Mouse (Mus musculus) lung, embryonic 15.5 days (tissue): ENCODE data around the gene Ncmap. TPM values are rescaled to one million over a fixed set of nuclear protein-coding genes. Genes with fewer than 3 reads are reported as not detected.

Experiments used
- ATAC-seq: fragments of 200-750 bp; cut with Nextera tagmentation; 2 replicates; pipeline ENCODE4 v1.8.0; 2017; ENCODE audit warnings: moderate number of reproducible peaks, borderline replicate concordance; ENCODE audit not compliant: low FRiP score, low TSS enrichment; ENCODE audit errors: extremely low read depth
- H3K27ac ChIP-seq: fragments of 300-500 bp; sonication (generic); 2 replicates; pipeline ENCODE4 v1.5.1; 2015; ENCODE audit warnings: moderate library complexity, mild to moderate bottlenecking, inconsistent platforms
- H3K27me3 ChIP-seq: fragments of 300-500 bp; sonication (generic); 2 replicates; pipeline ENCODE4 v1.6.1; 2015; ENCODE audit warnings: inconsistent platforms
- H3K36me3 ChIP-seq: fragments of 300-500 bp; sonication (generic); 2 replicates; pipeline ENCODE4 v1.6.1; 2015; ENCODE audit warnings: inconsistent platforms
- H3K4me1 ChIP-seq: fragments of 300-500 bp; sonication (generic); 2 replicates; pipeline ENCODE4 v1.6.1; 2015; ENCODE audit warnings: inconsistent platforms
- H3K4me2 ChIP-seq: fragments of 300-500 bp; sonication (generic); 2 replicates; pipeline ENCODE4 v1.6.1; 2015; ENCODE audit warnings: inconsistent platforms, mild to moderate bottlenecking, moderate library complexity
- H3K4me3 ChIP-seq: fragments of 300-500 bp; sonication (generic); 2 replicates; pipeline ENCODE4 v1.5.1; 2015; ENCODE audit warnings: mild to moderate bottlenecking, inconsistent platforms
- H3K9ac ChIP-seq: fragments of 300-500 bp; sonication (generic); 2 replicates; pipeline ENCODE4 v1.6.1; 2015; ENCODE audit warnings: inconsistent platforms
- H3K9me3 ChIP-seq: fragments of 300-500 bp; sonication (generic); 2 replicates; pipeline ENCODE4 v1.6.1; 2016; ENCODE audit warnings: inconsistent platforms
- WGBS: fragments of 180-500 bp; shearing (Covaris S2); methylation state at CpG from one replicate; pipeline ENCODE4 v1.1.7; 2015; 5-methylcytosine and 5-hydroxymethylcytosine counted together
- polyA plus RNA-seq: library from polyadenylated mRNA; unstranded; fragments of >200 nt; fragmentation: Nextera tagmentation; extraction: Ambion mirVana; gene quantifications from 2 replicates; pipeline ENCODE4 v1.2.1, GENCODE M21; 2015

The Ncmap gene
- 5.6 and 7.0 TPM in 2 replicates for polyA plus RNA-seq

DNA sequence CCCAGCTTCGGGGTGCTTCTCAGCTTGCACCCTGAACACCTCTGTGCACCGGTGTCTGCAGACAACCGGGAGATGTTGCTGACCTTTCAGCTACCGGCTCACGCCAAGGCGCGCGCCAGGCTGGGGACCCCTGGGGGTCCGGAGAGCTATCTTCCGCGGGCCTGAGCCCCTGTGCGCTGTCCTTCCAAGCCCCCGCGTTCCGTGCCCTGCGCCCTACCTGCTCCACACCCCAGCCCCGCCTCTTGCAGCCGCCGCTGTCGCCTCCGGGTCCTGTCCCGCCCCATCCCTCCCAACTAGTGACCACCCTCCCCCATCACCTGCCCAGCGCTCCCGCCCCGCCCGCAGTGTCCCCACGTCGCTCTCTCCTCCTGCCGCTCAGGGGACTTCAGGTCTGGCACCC lies at the start of gene Ncmap:
TSS of gene Ncmap (minus strand) at position 237 of the 400 bp plus-strand sequence.
- Histone ChIP-seq H3K4me1 (peaks cover 13% of the 10 kb centered on the region; the same call in 1 of the 2 replicates), H3K4me3 (peak within 1 kb of the TSS; percentile 39), H3K36me3 (no peaks in the 10 kb centered on the region), H3K9me3 (no peaks in the 10 kb centered on the region), H3K9ac (peak within 1 kb of the TSS; percentile 32), H3K27ac (no peak within 1 kb of the TSS), H3K27me3 (peaks cover 34% of the 10 kb centered on the region), H3K4me2 (peak within 1 kb of the TSS; percentile 79)
- no peak for ATAC-seq
- under 1% methylated on average over 29 of the region's 29 CpGs for WGBS

DNA sequence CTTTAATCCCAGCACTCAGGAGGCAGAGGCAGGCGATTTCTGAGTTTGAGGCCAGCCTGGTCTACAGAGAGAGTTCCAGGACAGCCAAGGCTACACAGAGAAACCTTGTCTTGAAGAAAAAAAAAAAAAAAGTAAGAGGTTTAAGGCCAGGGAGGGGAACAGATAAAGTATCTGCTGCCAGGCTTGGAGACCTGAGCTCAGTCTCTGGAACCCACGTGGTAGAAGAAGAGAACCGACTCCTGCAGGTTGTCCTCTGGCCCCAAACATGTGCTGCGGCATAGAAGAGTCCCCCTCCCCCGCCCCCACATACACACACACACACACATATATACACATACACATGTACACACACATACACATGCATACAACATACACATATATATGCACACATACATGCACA lies 44.4 kb upstream of the Ncmap start:
- no peaks in the 10 kb centered on the region for H3K27me3 ChIP-seq
- WGBS = 80% methylated on average over 5 of the region's 5 CpGs
- H3K4me1 ChIP-seq = no peaks in the 10 kb centered on the region; the same call in 1 of the 2 replicates
- H3K9me3 ChIP-seq = no peaks in the 10 kb centered on the region
- no peak overlapping the region for H3K9ac ChIP-seq
- no peak overlapping the region for H3K27ac ChIP-seq
- H3K36me3 ChIP-seq = no peaks in the 10 kb centered on the region
- H3K4me3 ChIP-seq = no peak overlapping the region
- H3K4me2 ChIP-seq = no peak overlapping the region
- no peak for ATAC-seq

DNA sequence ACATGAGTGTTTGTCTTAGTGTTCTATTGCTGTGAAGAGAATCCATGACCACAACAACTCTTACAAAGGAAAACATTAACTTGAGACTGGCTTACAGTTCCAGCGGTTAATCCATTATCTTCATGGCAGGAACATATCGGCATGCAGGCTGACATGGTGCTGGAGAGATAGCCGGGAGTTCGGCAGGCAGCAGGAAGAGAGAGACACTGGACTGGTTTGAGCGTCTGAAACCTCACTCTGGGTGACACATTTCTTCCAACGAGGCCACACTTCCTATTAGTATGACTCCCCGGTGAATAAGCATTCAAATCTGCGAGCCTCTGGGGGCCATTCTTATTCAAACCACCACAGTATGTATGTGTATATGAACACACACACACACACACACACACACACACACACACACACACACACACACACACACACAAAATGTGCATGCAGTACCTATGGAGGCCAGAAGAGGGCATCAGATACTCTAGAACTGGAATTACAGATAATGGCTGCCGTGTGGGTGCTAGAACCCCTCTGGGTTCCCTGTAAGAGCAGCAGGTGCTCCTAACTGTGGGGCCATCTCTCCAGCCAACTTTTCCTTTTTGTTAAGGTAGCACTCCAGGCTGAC lies 42.0 kb upstream of the Ncmap start:
- no peaks in the 10 kb centered on the region for H3K9me3 ChIP-seq
- no peaks in the 10 kb centered on the region for H3K36me3 ChIP-seq
- WGBS = 34% methylated on average over 9 of the region's 9 CpGs
- no peak overlapping the region for H3K4me3 ChIP-seq
- peak overlapping the region; percentile 41 for H3K27ac ChIP-seq
- H3K9ac ChIP-seq = no peak overlapping the region
- H3K4me2 ChIP-seq = no peak overlapping the region
- H3K4me1 ChIP-seq = peaks cover 3% of the 10 kb centered on the region; the same call in 1 of the 2 replicates
- ATAC-seq = no peak
- H3K27me3 ChIP-seq = no peaks in the 10 kb centered on the region

DNA sequence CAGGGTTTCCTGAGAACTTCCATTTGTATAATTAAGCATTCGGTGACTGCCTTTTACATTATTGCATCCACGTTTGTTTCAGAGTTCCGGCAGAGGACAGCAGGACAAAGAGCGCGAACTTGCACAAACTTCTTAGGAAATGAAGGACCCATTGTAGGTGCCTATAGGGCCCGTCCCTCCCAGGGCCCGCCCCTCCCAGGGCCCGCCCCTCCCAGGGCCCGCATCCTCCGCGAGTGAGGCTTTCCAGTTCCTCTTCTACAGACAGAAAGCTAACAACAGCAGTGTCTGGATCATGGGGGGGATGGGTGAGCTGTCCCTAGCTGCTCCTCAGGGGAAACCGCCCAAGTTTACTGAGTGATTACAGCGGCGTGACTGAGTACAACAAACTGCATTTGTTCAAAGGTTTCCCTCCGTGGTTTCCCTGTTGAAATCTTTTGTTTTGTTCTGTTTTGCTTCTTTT lies 41.2 kb upstream of the Ncmap start:
- Histone ChIP-seq H3K9me3 (no peaks in the 10 kb centered on the region), H3K4me3 (peak overlapping the region; percentile 12; the same call in 1 of the 2 replicates), H3K9ac (no peak overlapping the region), H3K4me1 (peaks cover 9% of the 10 kb centered on the region), H3K4me2 (peak overlapping the region; percentile 46), H3K27me3 (no peaks in the 10 kb centered on the region), H3K36me3 (no peaks in the 10 kb centered on the region), H3K27ac (peak overlapping the region; percentile 41)
- peak; percentile 94 for ATAC-seq
- 2% methylated on average over 15 of the region's 15 CpGs for WGBS

DNA sequence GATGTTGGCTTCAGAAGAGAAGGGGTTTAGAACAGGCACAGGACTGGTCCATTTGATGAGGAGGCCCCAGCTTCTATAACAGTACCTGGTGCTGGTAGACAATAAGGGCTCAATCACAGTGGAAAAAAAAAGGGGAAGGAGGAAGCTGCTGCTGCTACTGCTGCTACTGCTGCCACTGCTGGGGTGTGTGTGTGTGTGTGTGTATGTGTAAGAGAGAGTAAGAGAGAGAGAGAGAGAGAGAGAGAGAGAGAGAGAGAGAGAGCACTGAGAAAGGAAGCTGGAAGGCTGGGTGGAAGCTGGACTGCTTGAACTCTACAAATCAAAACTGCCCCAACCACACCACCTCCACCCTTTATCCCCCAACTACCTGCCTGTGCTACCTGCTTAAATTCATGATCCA lies 39.9 kb upstream of the Ncmap start:
- no peak for ATAC-seq
- Histone ChIP-seq H3K36me3 (no peaks in the 10 kb centered on the region), H3K4me3 (no peak overlapping the region), H3K27me3 (no peaks in the 10 kb centered on the region), H3K27ac (no peak overlapping the region), H3K9me3 (no peaks in the 10 kb centered on the region), H3K9ac (no peak overlapping the region), H3K4me1 (peaks cover 13% of the 10 kb centered on the region), H3K4me2 (no peak overlapping the region)

DNA sequence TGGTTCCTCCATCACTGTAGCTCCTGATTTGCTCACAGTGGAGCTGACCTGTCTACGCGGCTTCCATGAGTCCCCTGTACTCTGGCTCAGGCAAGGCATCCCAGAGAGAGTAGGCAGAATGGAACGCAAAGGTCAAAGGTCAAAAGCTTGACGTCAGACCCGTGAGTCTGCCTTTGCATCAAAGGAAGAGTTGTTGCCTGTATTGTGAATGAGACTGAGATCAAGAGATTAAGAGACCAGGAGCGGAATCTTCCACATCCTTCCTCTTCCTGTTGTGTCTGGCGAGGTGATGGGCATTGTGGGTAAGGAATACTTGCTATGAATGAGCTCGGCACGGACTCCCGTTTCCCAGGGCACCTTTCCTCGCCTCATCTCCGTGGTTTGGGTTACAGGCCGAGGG lies 38.3 kb upstream of the Ncmap start:
- H3K27me3 ChIP-seq = no peaks in the 10 kb centered on the region
- no peaks in the 10 kb centered on the region for H3K36me3 ChIP-seq
- no peak overlapping the region for H3K27ac ChIP-seq
- peaks cover 14% of the 10 kb centered on the region for H3K4me1 ChIP-seq
- H3K4me2 ChIP-seq = peak overlapping the region; percentile 7; the same call in 1 of the 2 replicates
- ATAC-seq = no peak
- 42% methylated on average over 13 of the region's 13 CpGs for WGBS
- no peak overlapping the region for H3K4me3 ChIP-seq
- H3K9me3 ChIP-seq = no peaks in the 10 kb centered on the region
- no peak overlapping the region for H3K9ac ChIP-seq

DNA sequence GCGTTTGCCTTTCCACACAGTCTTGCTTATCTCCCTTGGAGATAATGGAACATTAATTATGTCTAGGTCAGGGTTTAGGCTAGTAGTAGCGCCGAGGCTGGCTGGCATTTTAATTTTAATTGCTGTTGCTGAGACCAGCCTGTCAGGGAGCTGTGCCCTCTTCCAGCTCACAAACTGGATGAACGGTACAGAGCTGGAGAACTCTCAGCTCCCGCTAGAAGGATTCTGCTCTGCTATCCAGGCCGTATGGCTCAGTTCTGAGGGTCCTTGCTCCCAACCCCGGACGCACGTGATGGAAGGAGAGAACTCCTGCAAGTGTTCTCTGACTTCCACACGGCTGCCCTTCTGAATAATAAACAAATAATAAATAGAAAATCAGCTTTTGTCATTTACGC lies 36.4 kb upstream of the Ncmap start:
- H3K27me3 ChIP-seq = no peaks in the 10 kb centered on the region
- peaks cover 14% of the 10 kb centered on the region for H3K4me1 ChIP-seq
- H3K9ac ChIP-seq = peak overlapping the region; percentile 37
- ATAC-seq = no peak
- H3K9me3 ChIP-seq = no peaks in the 10 kb centered on the region
- H3K4me3 ChIP-seq = peak overlapping the region; percentile 76
- no peaks in the 10 kb centered on the region for H3K36me3 ChIP-seq
- 18% methylated on average over 11 of the region's 11 CpGs for WGBS
- H3K27ac ChIP-seq = 0 out of 2 replicates have a peak overlapping the region, but pooled peaks have one; percentile 29
- H3K4me2 ChIP-seq = peak overlapping the region; percentile 89

DNA sequence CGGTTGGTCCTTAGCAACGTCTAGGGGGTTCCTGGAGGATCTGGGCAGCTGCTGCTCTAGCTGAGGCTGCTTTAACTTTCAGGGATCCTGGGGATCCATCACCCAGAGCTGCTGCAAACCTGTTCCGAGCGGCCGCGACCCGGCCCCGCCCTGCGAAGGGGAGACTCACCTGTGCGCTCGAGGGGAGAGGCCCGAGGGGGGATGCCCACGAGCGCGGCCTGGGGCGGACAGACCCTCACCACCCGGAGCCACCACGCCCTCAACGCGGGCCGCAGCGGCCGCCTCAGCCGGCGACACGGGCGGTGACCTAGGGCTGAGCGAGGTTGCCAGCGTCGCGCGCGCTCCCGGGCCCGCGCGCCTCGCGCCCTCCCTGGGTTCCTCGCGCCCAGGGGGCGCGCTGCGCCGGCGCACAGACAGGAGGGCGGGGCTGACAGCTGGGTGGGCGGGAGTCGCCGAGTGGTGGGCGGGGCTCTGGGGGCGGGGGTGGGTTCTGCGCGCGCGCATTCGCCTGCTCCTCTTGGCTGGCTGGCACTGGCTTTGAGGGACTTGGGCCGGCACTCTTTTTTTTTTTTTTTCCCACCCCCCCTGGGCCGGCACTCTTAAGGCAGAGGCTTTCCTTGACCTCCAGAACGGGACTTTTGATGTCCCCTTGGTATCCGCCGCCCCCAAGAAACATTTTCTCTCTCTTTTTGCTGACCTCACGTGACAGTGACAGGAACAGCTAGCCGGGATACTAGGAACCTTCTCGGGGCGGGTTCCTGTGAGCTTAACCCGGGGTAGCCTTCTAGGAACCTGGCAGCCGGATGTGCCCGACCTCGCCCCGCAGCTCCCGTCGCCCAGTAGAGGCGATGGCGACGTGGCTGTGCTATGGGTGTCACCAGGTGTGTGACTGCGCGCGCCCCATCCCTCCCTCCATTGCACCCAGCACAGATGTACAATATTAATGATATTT lies 35.7 kb upstream of the Ncmap start, which contains the start of gene Rcan3:
TSS of gene Rcan3 (minus strand) at position 411 of the 952 bp plus-strand sequence.
- no peaks in the 10 kb centered on the region for H3K36me3 ChIP-seq
- H3K27me3 ChIP-seq = no peaks in the 10 kb centered on the region
- H3K9me3 ChIP-seq = no peaks in the 10 kb centered on the region
- peaks cover 14% of the 10 kb centered on the region for H3K4me1 ChIP-seq
- peak within 1 kb of the TSS; percentile 76 for H3K4me3 ChIP-seq
- H3K4me2 ChIP-seq = peak within 1 kb of the TSS; percentile 89
- WGBS = under 1% methylated on average over 62 of the region's 79 CpGs
- H3K9ac ChIP-seq = peak within 1 kb of the TSS; percentile 76
- 0 out of 2 replicates have a peak within 1 kb of the TSS, but pooled peaks have one; percentile 29 for H3K27ac ChIP-seq
- ATAC-seq = peak; percentile 92

DNA sequence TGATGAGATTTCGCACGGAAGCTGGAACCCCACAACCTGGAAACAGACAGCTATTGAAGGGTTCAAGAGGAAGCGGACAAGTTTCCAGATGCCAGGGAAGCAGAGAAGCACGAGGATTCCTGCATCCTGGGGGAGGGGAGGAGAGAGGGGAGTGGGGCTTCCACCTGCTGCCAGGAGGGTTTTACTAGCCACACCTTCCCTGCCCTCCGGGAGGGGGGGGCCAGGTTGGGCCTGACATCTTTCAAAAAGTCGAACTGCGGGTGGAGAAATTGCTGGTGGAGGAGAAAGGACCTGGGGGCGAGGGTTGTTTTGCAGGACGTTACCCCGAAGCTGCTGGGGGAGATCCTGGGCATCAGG lies 35.0 kb upstream of the Ncmap start:
- 6% methylated on average over 10 of the region's 10 CpGs for WGBS
- no peak for ATAC-seq
- H3K27ac ChIP-seq = no peak overlapping the region

DNA sequence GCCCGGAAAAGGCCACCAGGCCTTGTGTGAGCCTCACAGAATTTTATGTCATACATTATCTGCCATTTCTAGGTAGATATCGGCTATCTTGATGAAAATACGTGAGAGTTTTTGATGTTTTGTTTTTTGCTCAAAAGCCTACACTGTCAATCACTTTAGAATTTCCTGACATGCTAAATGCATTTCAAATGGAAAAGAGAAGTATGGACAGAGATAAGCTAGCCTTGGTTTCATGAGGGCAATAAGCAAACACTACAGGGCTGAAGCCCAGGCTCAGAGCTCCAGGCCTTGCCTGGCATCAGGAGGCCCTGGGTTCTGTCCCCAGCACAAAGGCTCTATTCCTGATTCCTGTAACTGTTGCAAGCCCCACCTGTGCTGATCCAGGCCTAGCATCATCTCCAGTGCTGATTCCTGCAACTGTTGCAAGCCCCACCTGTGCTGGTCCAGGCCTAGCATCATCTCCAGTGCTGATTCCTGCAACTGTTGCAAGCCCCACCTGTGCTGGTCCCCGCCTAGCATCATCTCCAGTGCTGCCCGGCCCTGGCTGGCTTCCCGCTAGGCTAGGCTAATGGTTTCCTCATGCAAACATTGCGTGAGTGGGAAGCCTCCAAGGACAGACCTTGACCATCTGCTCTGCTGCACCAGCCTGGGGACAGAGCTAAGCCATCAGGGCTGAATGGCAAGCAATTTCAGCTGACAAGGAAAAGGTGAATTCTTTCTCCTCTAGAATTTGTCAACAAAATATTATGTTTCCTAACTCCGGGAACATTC lies 32.1 kb upstream of the Ncmap start:
- Histone ChIP-seq H3K4me2 (no peak overlapping the region), H3K27me3 (no peaks in the 10 kb centered on the region), H3K4me3 (no peak overlapping the region), H3K27ac (no peak overlapping the region), H3K4me1 (peaks cover 10% of the 10 kb centered on the region), H3K9me3 (no peaks in the 10 kb centered on the region), H3K9ac (no peak overlapping the region), H3K36me3 (no peaks in the 10 kb centered on the region)
- ATAC-seq = no peak
- WGBS = 77% methylated on average over 8 of the region's 8 CpGs

More for the DNA sequence above, 35.0 kb upstream of the Ncmap start:
- Histone ChIP-seq H3K9ac (peak overlapping the region; percentile 76), H3K4me1 (peaks cover 14% of the 10 kb centered on the region), H3K4me3 (peak overlapping the region; percentile 76), H3K36me3 (no peaks in the 10 kb centered on the region), H3K27me3 (no peaks in the 10 kb centered on the region), H3K9me3 (no peaks in the 10 kb centered on the region), H3K4me2 (peak overlapping the region; percentile 89)

DNA sequence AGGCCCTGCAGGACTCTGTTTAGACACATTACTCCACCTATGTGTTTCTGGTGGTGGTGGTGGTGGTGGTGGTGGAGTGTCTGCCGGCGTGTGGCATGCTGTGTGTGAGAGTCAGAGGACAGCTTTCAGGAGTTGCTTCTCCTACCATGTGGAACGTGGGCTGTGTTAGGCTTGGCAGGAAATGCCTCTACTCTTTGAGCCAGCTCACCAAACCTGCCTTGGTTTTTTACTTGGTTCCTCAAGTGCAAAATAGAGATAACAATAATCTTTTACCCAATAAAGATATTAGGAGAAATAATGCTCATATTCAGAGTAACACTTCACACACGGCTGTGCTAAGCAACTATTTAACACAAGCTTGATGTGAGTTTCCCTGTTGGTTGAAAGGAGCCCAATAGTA lies 31.4 kb upstream of the Ncmap start:
- H3K4me2 ChIP-seq = no peak overlapping the region
- WGBS = 74% methylated on average over 4 of the region's 4 CpGs
- no peak overlapping the region for H3K4me3 ChIP-seq
- no peaks in the 10 kb centered on the region for H3K9me3 ChIP-seq
- ATAC-seq = no peak
- H3K36me3 ChIP-seq = no peaks in the 10 kb centered on the region
- H3K9ac ChIP-seq = no peak overlapping the region
- peaks cover 7% of the 10 kb centered on the region for H3K4me1 ChIP-seq
- no peak overlapping the region for H3K27ac ChIP-seq
- no peaks in the 10 kb centered on the region for H3K27me3 ChIP-seq
